Mouse (Mus musculus): ENCODE results near the gene Tcf7l1.

GRCm38 (mm10) chr6:72647383-72647820, 141.7 kb downstream of the Tcf7l1 start:
- TF ChIP-seq CTCF (IDR thresholded peaks at IDR 0.05; ENCODE audit: borderline replicate concordance, control insufficient read depth, extremely low read depth, insufficient read depth, low read length, poor library complexity) (no peak), POLR2A (IDR thresholded peaks at IDR 0.05; ENCODE audit: control insufficient read depth, extremely low read depth, insufficient read depth, low read length, poor library complexity) (no peak)

All from thymus, adult 2 months (tissue).